16 mouse cellular contexts compared by ENCODE assay signal in genomic region chr12:90408716-90409115, GRCm38 (mm10).
"Had no signal": no experiment of that assay in that cellular context is flagged by ENCODE, and none has a peak within 500 bp of the region (broad histone marks: within the 10 kb centered on the region; RNA-seq: fewer than 3 reads in every experiment).

No protein-coding gene starts in this region.

- DNase-seq: kidney, adult 9 months; kidney, postnatal 25 days; layer of hippocampus, adult 9-11 months; liver; lung, adult 18-20 months; lung, postnatal 10 days; lung, postnatal 36 days; midbrain, embryonic 14.5 days; thymus, adult 18-20 months; thymus, postnatal 36 days had no signal

- H3K27me3 ChIP-seq: liver, embryonic 12.5 days; liver, embryonic 15.5 days; lung, embryonic 15.5 days; megakaryocyte, embryonic 14.5 days had no signal

- H3K4me2 ChIP-seq: liver, embryonic 12.5 days; liver, embryonic 15.5 days; lung, embryonic 15.5 days; midbrain, embryonic 11.5 days had no signal

- H3K9ac ChIP-seq: liver, embryonic 12.5 days; liver, embryonic 15.5 days; lung, embryonic 15.5 days had no signal

- H3K27ac ChIP-seq: layer of hippocampus, adult 2 months; liver, embryonic 12.5 days; liver, embryonic 15.5 days; lung, embryonic 15.5 days had no signal

- H3K4me1 ChIP-seq: liver, embryonic 12.5 days; liver, embryonic 15.5 days; lung, embryonic 15.5 days; megakaryocyte, embryonic 14.5 days had no signal

- H3K9me3 ChIP-seq: liver, embryonic 15.5 days; lung, embryonic 15.5 days; megakaryocyte, embryonic 14.5 days had no signal

- H3K36me3 ChIP-seq: liver, embryonic 12.5 days; liver, embryonic 15.5 days; lung, embryonic 15.5 days had no signal

- ATAC-seq: liver, embryonic 12.5 days had no signal

- H3K4me3 ChIP-seq: layer of hippocampus, adult 2 months; liver, embryonic 12.5 days; liver, embryonic 15.5 days; lung, embryonic 15.5 days; megakaryocyte, embryonic 14.5 days had no signal
